Mouse (Mus musculus): Measurements from ENCODE around the gene Stx1b. TPM values are rescaled to one million over a fixed set of nuclear protein-coding genes. Genes with fewer than 3 reads are reported as not detected.

Gene Stx1b
- polyA plus RNA-seq (2014; fragmentation: Nextera tagmentation; extraction: Ambion mirVana) = 1.5 and 1.9 TPM in 2 replicates

DNA sequence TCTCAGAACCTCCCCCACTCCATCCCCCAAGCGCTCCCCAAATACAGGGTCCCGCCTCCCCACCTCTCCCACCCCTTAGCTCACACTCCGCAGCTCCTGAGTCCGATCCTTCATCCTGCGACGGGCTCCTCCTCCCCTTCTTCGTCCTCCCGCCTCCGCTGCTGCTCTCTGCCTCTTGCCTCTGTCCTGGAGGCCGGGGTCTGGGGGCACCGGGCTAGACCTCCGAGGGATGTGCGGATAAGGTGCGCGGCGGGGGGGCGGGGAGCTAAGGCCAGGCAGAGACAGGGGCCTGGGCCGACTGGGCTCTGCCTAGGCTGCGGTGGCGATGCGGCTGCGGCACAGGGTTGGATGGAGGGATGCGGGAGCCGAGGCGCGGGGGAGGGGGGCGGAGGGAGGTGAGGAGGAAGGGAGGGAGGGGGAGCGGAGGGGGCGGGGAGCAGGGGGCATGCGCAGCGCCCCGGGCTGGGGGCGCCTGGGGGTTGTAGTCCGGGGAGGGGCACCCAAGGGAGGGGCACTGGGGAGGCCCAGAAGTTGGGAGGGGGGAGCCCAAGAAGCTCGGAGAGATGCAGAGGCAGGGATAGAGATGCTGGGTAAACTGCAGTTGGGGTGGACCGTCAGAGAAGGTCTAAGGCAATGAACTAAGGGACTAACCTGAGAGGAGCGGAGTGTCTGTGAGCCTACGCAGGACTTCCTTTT is at the start of gene Stx1b, which contains the start of gene Stx4a:
Gene Stx1b (minus strand): TSS at position 374 of the 696 bp plus-strand sequence.
Gene Stx4a (plus strand): TSS at position 119 of the 696 bp plus-strand sequence.
- no peak for DNase-seq (ENCODE audit: low spot score)
- 9% methylated on average over 33 of the region's 38 CpGs for WGBS
- Histone ChIP-seq H3K4me3 (ENCODE audit: low read depth, low read length) (peak within 1 kb of the TSS; percentile 55), H3K4me1 (replicated peaks; ENCODE audit: control insufficient read depth, insufficient read depth, low read length) (0 out of 2 replicates have a peak, but pooled peaks cover 6% of the 10 kb centered on the region), H3K36me3 (ENCODE audit: control insufficient read depth, insufficient read depth, low read length) (no peaks in the 10 kb centered on the region), H3K4me2 (peak within 1 kb of the TSS; percentile 67), H3K9me3 (ENCODE audit: control insufficient read depth, low read length) (no peaks in the 10 kb centered on the region), H3K9ac (ENCODE audit: low read depth, low read length) (peak within 1 kb of the TSS; percentile 53), H3K27me3 (replicated peaks; ENCODE audit: control insufficient read depth, insufficient read depth, low read length) (no peaks in the 10 kb centered on the region), H3K27ac (ENCODE audit: low read depth, low read length) (no peak within 1 kb of the TSS)
- peak; percentile 32; the same call in 1 of the 2 replicates for ATAC-seq (replicated peaks; ENCODE audit: low FRiP score)

- Histone ChIP-seq H3K4me1 (replicated peaks; ENCODE audit: control insufficient read depth, insufficient read depth, low read length) (peaks cover 15% of the 10 kb centered on the region), H3K4me2 (no peak overlapping the region), H3K9ac (ENCODE audit: low read depth, low read length) (no peak overlapping the region), H3K27me3 (replicated peaks; ENCODE audit: control insufficient read depth, insufficient read depth, low read length) (no peaks in the 10 kb centered on the region), H3K9me3 (ENCODE audit: control insufficient read depth, low read length) (no peaks in the 10 kb centered on the region), H3K4me3 (ENCODE audit: low read depth, low read length) (no peak overlapping the region), H3K27ac (ENCODE audit: low read depth, low read length) (no peak overlapping the region), H3K36me3 (ENCODE audit: control insufficient read depth, insufficient read depth, low read length) (peaks cover 30% of the 10 kb centered on the region)
- DNase-seq (ENCODE audit: low spot score) = no peak
- 73% methylated on average over 5 of the region's 5 CpGs for WGBS
- no peak; the same call in 1 of the 2 replicates for ATAC-seq (replicated peaks; ENCODE audit: low FRiP score)
Observed at GRCm38 (mm10) chr7:127870136-127870821, 45.9 kb upstream of the Stx1b start.

DNA sequence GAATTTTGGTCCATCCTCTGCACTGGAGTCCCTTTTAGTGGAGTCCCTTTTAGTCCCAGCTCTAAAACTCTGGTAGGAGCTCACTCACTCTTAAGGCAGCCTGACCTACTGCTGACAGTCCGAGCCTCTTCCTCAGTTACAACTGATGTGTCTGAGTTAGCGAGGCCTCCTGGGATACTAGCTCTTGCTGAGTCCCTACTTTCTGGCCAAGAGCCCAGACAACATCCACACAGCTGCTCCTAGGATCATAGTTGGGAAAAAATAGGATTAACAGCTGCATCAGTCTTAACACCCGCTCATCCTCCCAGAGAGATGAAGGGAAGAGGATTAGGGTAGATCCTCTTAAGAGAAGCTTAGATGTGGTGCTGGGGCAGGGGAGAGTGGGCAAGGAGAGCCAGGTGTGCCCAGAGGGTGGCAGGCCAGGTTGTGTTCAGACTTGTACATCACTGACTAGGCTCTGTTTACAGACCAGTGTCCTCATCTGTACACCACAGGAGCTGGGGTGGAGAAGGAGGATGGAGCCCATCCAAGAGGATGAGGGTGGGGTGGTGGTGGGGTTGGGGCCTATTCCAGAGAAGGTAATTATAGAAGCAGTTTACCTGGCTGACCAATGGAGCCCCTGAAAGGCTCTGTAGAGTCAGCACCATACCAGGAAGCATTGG is 44.9 kb upstream of the Stx1b start:
- DNase-seq (ENCODE audit: low spot score) (no peak), ATAC-seq (replicated peaks; ENCODE audit: low FRiP score) (no peak)
- H3K4me3 ChIP-seq (ENCODE audit: low read depth, low read length) = no peak overlapping the region
- 87% methylated on average over 3 of the region's 3 CpGs for WGBS
- H3K4me1 ChIP-seq (replicated peaks; ENCODE audit: control insufficient read depth, insufficient read depth, low read length) = peaks cover 10% of the 10 kb centered on the region
- no peak overlapping the region for H3K9ac ChIP-seq (ENCODE audit: low read depth, low read length)
- peaks cover 30% of the 10 kb centered on the region for H3K36me3 ChIP-seq (ENCODE audit: control insufficient read depth, insufficient read depth, low read length)
- H3K27me3 ChIP-seq (replicated peaks; ENCODE audit: control insufficient read depth, insufficient read depth, low read length) = no peaks in the 10 kb centered on the region
- no peak overlapping the region for H3K4me2 ChIP-seq
- H3K9me3 ChIP-seq (ENCODE audit: control insufficient read depth, low read length) = no peaks in the 10 kb centered on the region
- no peak overlapping the region for H3K27ac ChIP-seq (ENCODE audit: low read depth, low read length)

GRCm38 (mm10) chr7:127867641-127868040 is 43.3 kb upstream of the Stx1b start:
- Histone ChIP-seq H3K9me3 (ENCODE audit: control insufficient read depth, low read length) (no peaks in the 10 kb centered on the region), H3K4me1 (replicated peaks; ENCODE audit: control insufficient read depth, insufficient read depth, low read length) (peaks cover 2% of the 10 kb centered on the region; the same call in 1 of the 2 replicates), H3K27ac (ENCODE audit: low read depth, low read length) (no peak overlapping the region), H3K27me3 (replicated peaks; ENCODE audit: control insufficient read depth, insufficient read depth, low read length) (no peaks in the 10 kb centered on the region), H3K36me3 (ENCODE audit: control insufficient read depth, insufficient read depth, low read length) (peaks cover 27% of the 10 kb centered on the region), H3K4me3 (ENCODE audit: low read depth, low read length) (no peak overlapping the region), H3K9ac (ENCODE audit: low read depth, low read length) (no peak overlapping the region), H3K4me2 (no peak overlapping the region)
- 97% methylated on average over 18 of the region's 18 CpGs for WGBS
- DNase-seq (ENCODE audit: low spot score) (no peak), ATAC-seq (replicated peaks; ENCODE audit: low FRiP score) (no peak)

- Histone ChIP-seq H3K27me3 (replicated peaks; ENCODE audit: control insufficient read depth, insufficient read depth, low read length) (no peaks in the 10 kb centered on the region), H3K27ac (ENCODE audit: low read depth, low read length) (no peak overlapping the region), H3K36me3 (ENCODE audit: control insufficient read depth, insufficient read depth, low read length) (peaks cover 27% of the 10 kb centered on the region), H3K4me1 (replicated peaks; ENCODE audit: control insufficient read depth, insufficient read depth, low read length) (0 out of 2 replicates have a peak, but pooled peaks cover 2% of the 10 kb centered on the region), H3K4me2 (no peak overlapping the region), H3K9ac (ENCODE audit: low read depth, low read length) (no peak overlapping the region), H3K9me3 (ENCODE audit: control insufficient read depth, low read length) (no peaks in the 10 kb centered on the region), H3K4me3 (ENCODE audit: low read depth, low read length) (no peak overlapping the region)
- no peak for DNase-seq (ENCODE audit: low spot score)
- ATAC-seq (replicated peaks; ENCODE audit: low FRiP score) = no peak
- 92% methylated on average over 12 of the region's 12 CpGs for WGBS
Observed at GRCm38 (mm10) chr7:127866434-127866833, 42.1 kb upstream of the Stx1b start.

GRCm38 (mm10) chr7:127858258-127858657 is 33.9 kb upstream of the Stx1b start:
- H3K9ac ChIP-seq (ENCODE audit: low read depth, low read length) = no peak overlapping the region
- H3K4me2 ChIP-seq = no peak overlapping the region
- ATAC-seq (replicated peaks; ENCODE audit: low FRiP score) (peak; percentile 73), DNase-seq (ENCODE audit: low spot score) (no peak)
- H3K9me3 ChIP-seq (ENCODE audit: control insufficient read depth, low read length) = no peaks in the 10 kb centered on the region
- H3K27ac ChIP-seq (ENCODE audit: low read depth, low read length) = no peak overlapping the region
- 0 out of 2 replicates have a peak, but pooled peaks cover 4% of the 10 kb centered on the region for H3K4me1 ChIP-seq (replicated peaks; ENCODE audit: control insufficient read depth, insufficient read depth, low read length)
- H3K4me3 ChIP-seq (ENCODE audit: low read depth, low read length) = no peak overlapping the region
- 52% methylated on average over 6 of the region's 6 CpGs for WGBS
- H3K36me3 ChIP-seq (ENCODE audit: control insufficient read depth, insufficient read depth, low read length) = no peaks in the 10 kb centered on the region
- H3K27me3 ChIP-seq (replicated peaks; ENCODE audit: control insufficient read depth, insufficient read depth, low read length) = no peaks in the 10 kb centered on the region

- Histone ChIP-seq H3K36me3 (ENCODE audit: control insufficient read depth, insufficient read depth, low read length) (peaks cover 8% of the 10 kb centered on the region; the same call in 1 of the 2 replicates), H3K27me3 (replicated peaks; ENCODE audit: control insufficient read depth, insufficient read depth, low read length) (no peaks in the 10 kb centered on the region), H3K4me3 (ENCODE audit: low read depth, low read length) (no peak overlapping the region), H3K4me2 (no peak overlapping the region), H3K9me3 (ENCODE audit: control insufficient read depth, low read length) (no peaks in the 10 kb centered on the region), H3K9ac (ENCODE audit: low read depth, low read length) (no peak overlapping the region), H3K27ac (ENCODE audit: low read depth, low read length) (peak overlapping the region; percentile 26; the same call in 1 of the 2 replicates), H3K4me1 (replicated peaks; ENCODE audit: control insufficient read depth, insufficient read depth, low read length) (peaks cover 6% of the 10 kb centered on the region; the same call in 1 of the 2 replicates)
- WGBS = 70% methylated on average over 5 of the region's 5 CpGs
- DNase-seq (ENCODE audit: low spot score) = no peak
- no peak for ATAC-seq (replicated peaks; ENCODE audit: low FRiP score)
Observed at GRCm38 (mm10) chr7:127850906-127851305, 26.6 kb upstream of the Stx1b start.

All from liver, embryonic 11.5 days (tissue).